Mouse (Mus musculus): ENCODE data around the gene Gstz1.
"Not testable (repeated sequence)": the region's sequence is repeated elsewhere in the genome, so short reads cannot be mapped to it uniquely, and the experiment has no call there.

Gstz1 gene

DNA sequence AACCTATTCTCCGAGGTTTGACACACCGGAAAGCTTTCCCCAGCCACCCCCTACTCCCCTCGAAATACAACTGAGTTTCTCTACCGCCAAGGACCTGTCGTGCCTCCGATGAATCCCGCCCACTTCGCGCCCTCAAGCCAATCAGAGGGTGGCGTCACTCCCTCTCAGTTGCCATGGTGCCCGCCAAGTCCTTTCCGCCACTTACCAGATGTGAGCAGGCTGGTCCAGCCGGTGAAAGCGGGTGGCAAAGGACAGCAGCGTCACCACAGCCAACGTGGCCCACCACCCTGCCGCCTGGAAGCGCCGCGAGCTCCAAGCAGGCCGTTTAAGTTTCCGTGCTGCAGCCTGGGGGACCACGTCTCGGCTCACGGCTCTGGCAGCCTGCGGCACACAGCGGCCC, at the start of gene Gstz1:
TSS of gene Gstz1 (plus strand) at position 200 of the 400 bp plus-strand sequence.
- DNase-seq (ENCODE audit: low read depth, low spot score): peak; percentile 80

DNA sequence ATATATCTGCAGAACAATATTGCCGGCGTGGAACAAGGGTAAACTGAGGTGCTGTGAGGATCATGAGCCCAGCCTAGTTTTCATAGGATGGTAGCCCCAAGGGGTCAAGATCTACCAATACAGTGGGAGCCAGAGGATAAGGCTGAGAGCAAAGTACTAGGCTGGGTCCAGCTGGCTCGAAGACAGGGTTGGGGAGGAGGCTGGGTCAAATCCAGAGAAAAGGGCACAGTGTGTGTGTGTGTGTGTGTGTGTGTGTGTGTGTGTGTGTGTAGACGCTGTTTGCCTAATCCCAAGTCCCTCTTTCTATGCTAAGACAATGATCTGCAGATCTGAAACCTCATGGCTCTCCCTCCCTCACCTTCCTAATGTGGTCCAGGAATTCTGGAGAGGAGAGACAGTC, 46.6 kb upstream of the Gstz1 start:
- DNase-seq (ENCODE audit: low read depth, low spot score): no peak

DNA sequence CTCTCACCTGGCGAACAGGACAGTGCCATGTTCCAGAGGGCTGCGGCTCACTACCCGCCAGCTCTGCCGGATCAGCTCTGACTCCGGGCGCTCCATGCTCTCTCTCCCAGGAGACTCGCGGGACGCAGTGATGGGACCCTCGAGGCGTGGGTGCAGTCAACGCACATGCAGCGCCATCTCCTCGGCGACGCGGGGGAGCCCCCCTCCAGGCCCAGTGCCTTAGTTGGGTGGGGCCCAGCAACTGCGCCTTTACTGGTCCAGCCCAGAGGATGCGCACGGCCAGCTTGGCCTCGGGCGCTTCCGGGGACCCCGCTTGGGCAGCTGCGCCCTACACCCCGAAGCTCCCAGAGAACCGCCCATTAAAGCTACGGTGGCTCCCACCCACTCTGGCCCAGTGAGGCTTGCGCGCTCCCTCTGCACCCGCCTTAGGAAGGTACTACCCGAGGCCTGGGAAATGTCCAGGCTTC, 44.8 kb upstream of the Gstz1 start, which contains the start of gene Ngb:
TSS of gene Ngb (minus strand) at position 375 of the 467 bp plus-strand sequence.
- no peak for DNase-seq (ENCODE audit: low read depth, low spot score)

DNA sequence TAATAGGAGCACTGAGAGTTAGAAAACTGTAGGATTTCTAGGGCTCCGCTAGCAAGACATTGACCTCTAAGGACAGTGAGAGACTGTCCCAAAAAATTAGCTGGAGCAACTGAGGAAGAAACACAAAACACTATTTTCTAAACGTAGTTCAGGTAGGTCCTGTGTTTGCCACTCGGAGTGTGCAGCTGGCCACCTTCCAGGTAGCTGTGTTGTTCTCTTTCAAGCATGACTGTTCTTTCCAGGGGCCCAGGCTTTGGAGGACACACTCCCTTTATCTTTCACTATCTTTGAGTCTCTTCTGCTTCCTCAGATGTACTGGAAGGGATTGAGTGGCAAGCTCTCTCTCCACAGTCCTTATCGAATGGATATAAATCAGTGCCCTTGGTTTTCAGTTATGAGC, 43.5 kb upstream of the Gstz1 start:
- DNase-seq (ENCODE audit: low read depth, low spot score): no peak

DNA sequence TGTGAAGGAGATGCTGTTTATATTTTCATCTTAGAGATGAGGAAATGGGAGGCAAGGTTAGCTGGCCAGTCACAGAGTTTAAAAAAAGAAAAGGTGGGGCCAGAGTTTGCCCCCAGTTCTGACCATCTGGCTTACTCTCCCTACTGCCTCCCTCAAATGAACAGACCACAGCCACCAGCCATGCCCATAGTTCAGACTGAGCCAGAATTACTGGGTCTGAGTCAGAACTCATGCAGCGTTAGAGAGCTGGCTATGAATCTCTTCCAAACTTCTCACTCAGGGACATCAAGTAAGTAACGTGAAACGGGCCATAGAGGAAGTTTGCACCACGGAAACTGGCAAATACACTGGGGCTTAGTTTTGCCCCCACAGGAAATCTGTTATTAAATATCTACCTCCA, 42.2 kb upstream of the Gstz1 start:
- DNase-seq (ENCODE audit: low read depth, low spot score): no peak

DNA sequence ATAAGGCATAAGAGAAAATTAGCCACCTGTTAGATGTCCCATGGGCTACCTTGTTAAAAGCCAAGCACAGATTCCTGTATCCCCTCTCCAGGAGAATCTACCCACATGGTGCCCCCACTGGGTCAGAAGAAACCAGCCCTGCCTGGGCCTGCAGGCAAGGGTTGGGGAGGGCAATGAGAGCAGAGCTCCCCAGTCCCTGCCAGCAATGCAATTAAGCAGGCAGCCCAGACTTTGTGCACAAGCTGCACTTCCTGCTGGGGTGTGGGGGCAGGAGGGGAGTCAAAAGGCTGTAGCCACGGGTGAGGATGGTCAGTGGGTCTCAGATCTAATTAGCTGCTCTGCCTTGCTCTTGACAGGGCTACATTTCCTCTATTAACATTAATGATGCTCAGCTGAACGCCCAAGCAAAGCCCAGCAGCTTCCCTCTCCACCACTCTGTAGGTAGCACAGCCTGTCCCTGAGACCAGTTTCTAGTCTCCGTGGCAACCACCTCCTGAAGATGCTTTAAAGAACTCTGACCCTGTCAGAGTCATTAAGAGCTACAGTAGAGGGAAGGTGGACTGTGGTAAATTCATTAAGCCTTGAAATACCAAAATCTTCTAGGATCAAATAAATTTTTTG, 39.5 kb upstream of the Gstz1 start:
- no peak for DNase-seq (ENCODE audit: low read depth, low spot score)

DNA sequence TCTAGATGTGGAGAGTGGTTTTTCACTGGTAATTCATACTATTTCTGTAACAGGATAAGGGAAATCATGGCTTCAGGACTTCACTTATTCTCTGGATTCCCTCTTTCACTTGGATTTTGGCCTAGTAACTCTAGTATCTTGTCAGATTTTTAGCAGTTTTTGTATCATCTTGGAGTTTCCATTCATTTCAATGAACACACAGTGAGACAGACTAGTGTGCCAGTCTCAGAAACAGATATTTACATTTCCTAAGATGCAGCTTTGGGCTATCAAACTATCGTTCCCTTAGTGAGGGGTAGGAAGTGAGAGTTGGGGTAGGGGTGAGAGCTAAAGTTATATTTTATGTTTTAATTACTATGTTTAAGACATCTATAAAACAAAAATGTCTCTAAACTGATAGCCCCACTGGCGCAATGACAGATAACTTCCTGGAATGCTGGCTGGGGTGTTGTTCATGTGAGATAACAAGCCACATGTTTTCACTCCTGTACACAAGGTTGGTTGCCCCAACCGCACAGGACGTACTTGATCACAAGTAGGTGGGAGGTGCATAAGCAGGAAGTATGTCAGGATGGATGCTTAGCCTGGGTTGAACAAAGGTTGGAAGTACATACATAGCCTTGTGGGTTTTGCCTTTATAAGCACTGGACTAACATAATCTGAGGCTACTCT, 24.9 kb upstream of the Gstz1 start:
- DNase-seq (ENCODE audit: low read depth, low spot score): peak; percentile 25

DNA sequence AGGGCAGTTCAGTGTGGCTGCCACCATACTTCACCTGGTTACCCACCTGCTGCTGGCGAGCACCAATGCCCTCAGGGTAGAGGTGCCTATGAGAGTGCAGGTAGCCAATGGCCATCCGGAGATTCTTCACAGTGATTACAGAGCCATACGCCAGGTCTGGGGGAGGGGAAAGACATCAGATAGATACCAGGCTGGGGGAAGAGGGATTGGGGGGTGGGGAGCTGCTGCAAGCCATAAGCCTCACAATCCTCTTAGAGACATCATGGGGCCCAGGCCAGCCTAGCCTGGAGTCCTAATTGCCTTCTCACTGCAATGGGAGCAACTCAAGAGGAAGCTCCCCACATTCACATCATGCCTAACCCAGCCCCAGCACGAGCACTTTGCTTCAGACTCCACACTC, 19.7 kb upstream of the Gstz1 start:
- DNase-seq (ENCODE audit: low read depth, low spot score): no peak

DNA sequence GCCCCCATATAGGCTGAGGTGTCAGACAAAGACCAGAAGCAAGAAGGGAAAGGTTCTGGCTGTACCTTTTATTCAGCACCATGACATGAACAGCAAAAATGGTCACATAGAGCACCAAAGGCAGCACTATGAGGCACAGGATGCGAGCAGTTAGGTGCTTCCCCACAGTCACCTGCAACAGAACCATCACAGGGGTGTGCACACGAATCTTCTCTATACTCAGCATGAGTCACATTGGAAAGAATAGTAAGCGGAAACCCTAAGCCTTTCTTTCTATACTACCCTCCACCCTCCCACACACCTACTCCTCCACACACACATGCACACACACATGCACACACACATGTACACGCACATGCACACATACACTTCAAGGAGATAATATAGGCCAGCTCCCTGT, 16.7 kb upstream of the Gstz1 start:
- DNase-seq (ENCODE audit: low read depth, low spot score): no peak

DNA sequence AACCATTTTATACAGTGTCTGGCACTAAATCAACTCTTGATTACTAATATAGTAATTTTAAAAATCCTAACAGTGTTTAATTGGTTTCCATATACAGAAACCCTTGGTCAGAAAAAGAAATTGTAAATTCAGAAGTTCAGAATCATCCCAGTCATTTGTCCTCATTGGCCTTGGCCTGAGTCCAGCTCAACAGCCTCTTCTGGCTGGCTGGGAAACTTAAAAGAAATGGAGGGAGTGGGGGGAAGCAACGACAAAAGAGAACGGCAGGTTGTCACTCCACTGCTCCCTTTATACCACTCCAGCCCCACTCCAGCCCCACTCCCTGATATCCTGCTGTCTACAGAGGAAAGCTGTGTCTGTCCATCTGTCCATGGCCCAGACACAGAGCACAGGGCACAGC, 15.8 kb upstream of the Gstz1 start:
- DNase-seq (ENCODE audit: low read depth, low spot score): no peak

DNA sequence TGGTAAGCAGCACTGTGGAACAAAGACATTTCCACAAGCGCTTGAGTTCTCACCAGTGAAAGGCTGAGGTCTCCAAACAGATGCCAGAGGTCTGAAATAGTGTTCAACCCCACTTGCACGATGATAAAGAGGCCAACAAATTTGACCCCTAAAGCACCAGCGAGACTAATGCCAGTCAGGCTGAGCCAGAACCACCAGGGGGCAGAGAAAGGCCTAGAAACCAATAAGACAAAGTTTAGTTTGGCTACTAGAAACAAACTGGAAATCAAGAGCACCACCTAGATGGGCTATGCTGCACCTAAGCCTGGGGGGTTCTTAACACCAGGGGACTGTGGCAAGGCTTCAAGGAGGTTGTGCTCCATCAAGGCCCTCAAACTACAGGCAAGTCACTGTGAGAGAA, 15.3 kb upstream of the Gstz1 start:
- DNase-seq (ENCODE audit: low read depth, low spot score): no peak

DNA sequence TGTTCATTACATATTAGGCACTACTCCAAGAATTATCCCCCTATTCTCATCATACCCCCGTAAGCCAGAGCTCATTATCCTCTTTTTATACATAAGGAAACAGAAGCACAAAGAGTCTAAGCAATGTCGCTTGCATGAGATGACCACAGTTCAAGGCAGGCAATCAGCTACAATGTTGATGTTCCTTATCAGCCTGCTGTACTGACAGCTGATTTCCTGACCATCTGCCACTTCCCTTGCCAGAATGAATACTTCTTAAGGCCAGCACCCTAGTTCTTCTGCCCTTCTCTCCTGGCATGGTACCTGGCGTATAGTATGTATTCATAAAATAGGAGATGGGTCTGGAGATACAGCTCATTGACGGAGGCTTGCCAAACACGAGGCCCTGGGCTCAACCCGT, 14.8 kb upstream of the Gstz1 start:
- no peak for DNase-seq (ENCODE audit: low read depth, low spot score)

DNA sequence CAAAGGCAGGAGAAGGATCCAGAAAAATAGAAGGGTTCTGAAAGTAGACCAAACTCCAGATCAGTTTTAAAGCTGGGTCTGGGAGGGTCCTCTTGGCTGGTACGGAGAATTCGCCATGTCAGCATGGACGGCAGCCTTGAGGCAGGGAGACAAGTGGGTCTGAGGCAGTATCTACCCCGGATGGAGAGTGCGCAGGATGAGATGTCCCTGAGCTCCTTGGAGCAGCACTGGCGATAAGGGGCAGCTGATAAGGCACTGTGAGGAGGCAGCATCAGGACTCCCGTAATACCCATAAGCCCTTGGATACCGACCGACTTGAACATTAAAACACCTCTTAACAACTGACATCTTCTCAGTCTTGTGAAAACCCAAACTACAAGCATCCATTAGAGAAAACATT, 14.2 kb upstream of the Gstz1 start:
- no peak for DNase-seq (ENCODE audit: low read depth, low spot score)

DNA sequence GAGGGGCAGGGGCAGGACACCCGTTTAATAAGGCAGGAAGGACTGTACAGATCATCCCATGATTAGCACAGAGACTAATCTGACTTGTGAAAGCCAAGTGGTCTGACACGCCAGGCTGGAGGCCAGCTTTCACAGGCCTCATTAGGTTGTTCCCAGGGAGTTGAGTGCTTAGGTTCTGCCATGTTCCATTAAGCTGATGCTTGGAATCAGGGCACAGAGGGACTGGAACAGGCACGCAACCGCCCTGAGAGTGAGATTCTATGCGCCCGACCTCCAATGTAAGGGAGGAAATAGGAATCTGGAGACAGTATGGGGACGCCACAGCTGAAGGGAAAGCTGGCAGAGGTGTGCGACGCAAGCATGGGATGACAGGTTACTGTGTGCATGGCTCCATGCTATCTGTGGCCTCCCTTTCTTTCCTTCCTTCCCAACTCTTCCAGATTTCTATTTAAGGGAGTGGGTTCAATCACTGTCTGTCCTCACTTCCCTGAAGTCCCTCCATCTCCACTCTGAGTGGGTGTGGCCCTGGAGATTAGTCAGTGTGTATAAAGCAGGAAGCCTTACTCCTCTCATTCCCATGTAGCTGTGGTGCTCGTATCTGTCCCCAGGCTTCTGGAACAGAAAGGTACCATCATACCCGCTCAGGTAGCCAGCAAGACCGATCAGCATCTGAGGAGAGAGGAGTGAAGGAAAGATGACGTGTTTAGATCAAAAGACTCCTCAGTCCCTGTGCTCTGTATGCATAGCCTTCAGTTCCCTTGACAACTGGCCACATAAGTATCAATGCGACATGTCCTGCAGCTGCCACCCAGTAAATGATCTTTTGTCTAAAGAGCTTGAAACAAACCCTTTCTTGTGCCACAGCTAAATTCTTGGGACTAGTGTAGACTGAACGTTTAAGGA, 9.3 kb upstream of the Gstz1 start:
- no peak for DNase-seq (ENCODE audit: low read depth, low spot score)

DNA sequence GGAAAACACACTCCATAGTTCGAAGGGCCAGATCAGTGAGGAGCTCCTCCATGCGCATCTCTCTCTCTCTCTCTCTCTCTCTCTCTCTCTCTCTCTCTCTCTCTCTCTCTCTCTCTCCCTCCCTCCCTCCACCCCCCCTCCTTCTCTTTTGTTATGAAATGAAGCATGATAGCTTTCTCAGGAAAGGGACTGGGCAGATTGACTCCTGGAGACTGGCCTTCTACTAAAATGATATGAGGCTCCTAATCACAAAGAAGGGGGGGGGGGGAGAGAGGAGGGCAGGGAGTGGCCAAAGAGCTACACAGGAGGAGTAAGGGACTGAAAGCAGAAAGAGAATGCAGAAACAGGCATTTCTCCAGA, 8.6 kb upstream of the Gstz1 start:
- no peak for DNase-seq (ENCODE audit: low read depth, low spot score)

DNA sequence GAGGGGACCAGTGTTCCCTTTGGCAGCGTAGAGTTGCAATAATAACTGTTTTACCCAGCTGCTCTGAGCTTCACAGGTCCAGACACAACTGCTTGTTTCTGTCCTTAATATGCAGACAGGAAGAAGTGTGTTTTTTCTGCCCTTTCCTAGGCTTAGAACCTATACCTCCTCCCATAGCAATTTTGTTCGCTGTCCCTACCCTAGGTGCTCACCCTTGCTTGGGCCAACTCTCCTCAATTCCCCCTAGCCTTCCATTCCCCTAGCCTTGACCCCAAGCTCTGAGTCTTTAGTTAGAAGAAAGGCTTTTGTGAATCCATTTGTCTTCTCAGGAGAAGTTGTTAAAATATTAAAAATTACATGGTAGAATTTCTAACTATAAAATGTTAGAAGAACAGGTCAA, 8.2 kb upstream of the Gstz1 start:
- no peak for DNase-seq (ENCODE audit: low read depth, low spot score)

DNA sequence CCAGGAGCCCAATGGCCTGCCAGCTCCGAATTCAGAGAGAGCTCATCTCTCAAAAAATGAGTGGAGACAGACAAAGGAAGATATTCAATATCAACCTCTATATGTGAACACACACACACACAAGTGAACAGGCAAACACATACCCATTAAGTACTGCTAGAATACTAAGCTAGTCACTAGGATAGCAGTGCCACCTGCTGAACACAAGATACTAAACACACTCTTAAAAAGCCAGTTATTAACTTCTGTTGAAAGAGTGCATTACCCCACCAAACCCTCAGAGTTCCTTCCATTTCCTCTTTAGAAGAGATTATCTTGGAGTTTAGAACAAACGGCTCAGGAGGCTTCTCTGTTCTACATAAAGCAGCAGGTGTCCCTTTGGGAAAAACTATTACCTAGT, 4.8 kb upstream of the Gstz1 start:
- no peak for DNase-seq (ENCODE audit: low read depth, low spot score)

DNA sequence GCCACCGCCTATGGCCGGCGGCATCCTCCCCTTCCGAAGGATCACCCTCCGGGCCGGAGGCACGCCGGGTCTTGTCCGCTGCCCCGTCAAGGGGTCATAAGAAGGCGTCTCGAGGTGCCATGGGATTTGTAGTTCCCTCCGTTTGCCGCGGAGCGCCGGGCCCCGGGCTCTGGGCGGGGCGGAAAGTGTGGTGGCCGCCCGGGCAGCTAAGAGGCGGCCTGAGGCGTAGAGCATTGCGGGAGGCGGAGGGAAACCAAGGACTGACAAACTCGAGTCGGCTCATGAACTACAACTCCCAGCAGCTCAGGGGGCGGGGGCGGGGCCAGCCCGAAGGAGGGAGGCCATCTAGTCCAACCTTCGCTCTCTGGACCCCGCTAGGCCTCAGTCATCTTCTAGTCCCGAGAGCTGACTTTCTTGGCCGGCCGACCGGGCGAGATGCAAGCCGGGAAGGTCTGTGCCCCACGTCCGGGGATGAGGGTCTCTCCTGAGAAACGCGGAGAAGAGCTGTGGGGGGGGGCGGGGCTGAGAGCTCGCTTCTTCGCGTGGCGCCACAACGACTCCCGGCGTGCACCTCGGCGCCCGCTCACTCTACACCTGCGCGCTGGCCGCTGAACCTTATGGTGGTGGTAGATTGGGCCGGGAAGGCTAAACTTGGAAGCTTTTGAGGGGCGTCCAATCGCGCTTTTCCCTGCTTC, 577 bp downstream of the Gstz1 start, which contains the start of gene Pomt2:
TSS of gene Pomt2 (minus strand) at position 574 of the 695 bp plus-strand sequence.
- DNase-seq (ENCODE audit: low read depth, low spot score): peak; percentile 89

DNA sequence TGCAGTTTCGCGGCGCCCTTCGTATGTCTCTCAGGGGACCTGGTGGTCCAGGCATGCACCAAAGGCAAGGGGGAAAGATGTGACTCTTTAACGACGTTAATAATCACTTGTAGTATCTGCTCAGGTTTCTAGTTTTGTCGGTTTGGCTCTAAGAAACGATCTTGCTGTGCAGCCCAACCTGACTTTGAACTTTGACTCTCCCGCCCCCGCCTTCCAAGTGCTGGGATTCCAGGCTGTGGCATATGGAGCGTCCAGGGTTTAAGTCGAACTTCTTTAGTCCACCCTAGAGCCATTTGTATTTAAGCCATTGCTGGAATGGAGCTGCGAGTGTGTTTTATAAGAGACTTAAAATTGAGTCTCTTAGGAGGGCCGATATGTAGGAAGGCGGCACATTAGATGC, 1.2 kb downstream of the Gstz1 start:
- DNase-seq (ENCODE audit: low read depth, low spot score): no peak

DNA sequence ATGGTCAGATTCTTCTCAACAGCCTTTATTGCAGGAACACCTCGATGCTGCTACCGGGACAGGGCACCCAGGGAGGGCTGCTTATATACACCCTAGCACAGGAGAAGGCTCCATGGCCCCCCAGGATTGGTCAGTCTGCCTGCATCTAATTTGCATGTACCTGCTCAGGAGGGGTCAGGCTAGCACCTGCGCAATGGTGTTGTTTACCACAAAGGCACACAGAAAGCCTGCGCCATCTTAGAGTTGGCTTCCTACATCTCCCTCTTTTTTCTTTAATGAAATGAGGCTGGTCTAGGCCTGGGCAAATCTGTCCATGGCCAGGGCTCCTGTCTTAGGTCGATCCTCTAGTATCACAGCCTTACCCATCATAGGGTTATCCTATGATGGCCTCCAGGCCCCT, 2.5 kb downstream of the Gstz1 start:
- DNase-seq (ENCODE audit: low read depth, low spot score): no peak

DNA sequence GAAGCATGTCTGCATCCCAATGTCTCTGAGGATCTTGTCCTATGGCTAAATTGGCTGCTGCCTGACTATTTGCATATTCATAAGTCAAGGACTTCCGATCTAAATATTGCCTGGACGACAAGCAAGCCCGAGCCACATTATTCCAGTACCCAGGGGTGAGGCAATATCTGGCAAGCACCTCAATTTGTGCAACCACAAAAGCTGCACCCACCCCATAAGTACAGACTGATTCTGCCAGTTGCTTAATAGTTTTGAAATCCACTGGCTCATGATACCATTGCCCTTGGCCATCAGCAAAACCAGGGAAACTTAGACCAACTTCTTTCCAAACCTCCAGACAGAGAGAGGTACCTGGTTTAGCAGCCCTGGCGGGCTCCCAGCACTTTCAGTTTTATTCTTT, 7.5 kb downstream of the Gstz1 start:
- DNase-seq (ENCODE audit: low read depth, low spot score): not testable (repeated sequence)

DNA sequence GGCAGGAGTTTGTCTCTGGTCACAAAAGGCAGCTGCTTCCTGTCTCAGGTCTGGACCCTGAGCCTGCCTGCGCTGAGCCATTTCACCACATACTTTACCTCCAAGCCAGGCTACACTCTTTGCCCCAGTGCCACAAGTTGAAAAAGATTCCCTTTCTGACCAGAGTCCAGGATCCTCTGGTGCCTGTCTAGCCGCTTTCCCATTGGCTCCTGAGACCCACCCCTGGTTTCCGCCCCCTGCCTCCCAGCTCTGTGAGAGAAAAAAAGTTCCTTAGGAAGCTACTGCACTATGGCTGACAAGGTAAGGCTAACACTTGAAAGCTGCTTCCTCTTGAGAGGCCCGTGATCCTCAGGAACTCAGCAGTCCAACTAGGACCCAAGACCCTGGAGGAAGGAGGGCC, 10.4 kb downstream of the Gstz1 start:
- no peak for DNase-seq (ENCODE audit: low read depth, low spot score)
